Mouse (Mus musculus) lung, embryonic 14.5 days (tissue): ENCODE measurements at regions not wholly inside any gene's neighbourhood (a gene's known extent, or its start where the extent isn't known, plus 50 kb on each side); places are given as distances from the start of the nearest gene placed in this dataset.

Experiments
- ATAC-seq: fragments of 200-750 bp; cut with Nextera tagmentation; 2 replicates; pipeline ENCODE4 v1.8.0; 2017; ENCODE audit warnings: mild to moderate bottlenecking, moderate TSS enrichment, moderate library complexity; ENCODE audit not compliant: insufficient read depth
- DNase-seq: peaks from one replicate; pipeline ENCODE4 v3.0.0-alpha.2; 2015
- H3K27ac ChIP-seq: fragments of 300-500 bp; sonication (generic); 2 replicates; pipeline ENCODE4 v1.5.1; 2014; ENCODE audit warnings: low read depth, mild to moderate bottlenecking, moderate library complexity
- H3K27me3 ChIP-seq: fragments of 300-500 bp; sonication (generic); 2 replicates; pipeline ENCODE4 v1.6.1; 2014; ENCODE audit warnings: low read length, control low read depth; ENCODE audit not compliant: insufficient read depth
- H3K36me3 ChIP-seq: fragments of 300-500 bp; sonication (generic); 2 replicates; pipeline ENCODE4 v1.6.1; 2014; ENCODE audit warnings: control low read depth; ENCODE audit not compliant: insufficient read depth
- H3K4me1 ChIP-seq: fragments of 300-500 bp; sonication (generic); 2 replicates; pipeline ENCODE4 v1.6.1; 2014; ENCODE audit warnings: antibody characterized with exemption, control low read depth; ENCODE audit not compliant: insufficient read depth
- H3K4me2 ChIP-seq: fragments of 300-500 bp; sonication (generic); 2 replicates; pipeline ENCODE4 v1.6.1; 2014; ENCODE audit warnings: mild to moderate bottlenecking
- H3K4me3 ChIP-seq: fragments of 300-500 bp; sonication (generic); 2 replicates; pipeline ENCODE4 v1.5.1; 2014; ENCODE audit warnings: low read depth, low read length
- H3K9ac ChIP-seq: fragments of 300-500 bp; sonication (generic); 2 replicates; pipeline ENCODE4 v1.6.1; 2014
- H3K9me3 ChIP-seq: fragments of 300-500 bp; sonication (generic); 2 replicates; pipeline ENCODE4 v1.6.1; 2016; ENCODE audit warnings: low read depth, low read length, control low read depth
- CTCF ChIP-seq: IDR thresholded peaks from 2 replicates; pipeline ENCODE4 v1.5.1; 2016; ENCODE audit warnings: antibody characterized with exemption, low read depth
- WGBS: fragments of 180-500 bp; shearing (Covaris S2); extraction: QIAGEN DNeasy Blood & Tissue Kit; methylation state at CpG from one replicate; pipeline ENCODE4 v1.1.7; 2014; 5-methylcytosine and 5-hydroxymethylcytosine counted together

DNA sequence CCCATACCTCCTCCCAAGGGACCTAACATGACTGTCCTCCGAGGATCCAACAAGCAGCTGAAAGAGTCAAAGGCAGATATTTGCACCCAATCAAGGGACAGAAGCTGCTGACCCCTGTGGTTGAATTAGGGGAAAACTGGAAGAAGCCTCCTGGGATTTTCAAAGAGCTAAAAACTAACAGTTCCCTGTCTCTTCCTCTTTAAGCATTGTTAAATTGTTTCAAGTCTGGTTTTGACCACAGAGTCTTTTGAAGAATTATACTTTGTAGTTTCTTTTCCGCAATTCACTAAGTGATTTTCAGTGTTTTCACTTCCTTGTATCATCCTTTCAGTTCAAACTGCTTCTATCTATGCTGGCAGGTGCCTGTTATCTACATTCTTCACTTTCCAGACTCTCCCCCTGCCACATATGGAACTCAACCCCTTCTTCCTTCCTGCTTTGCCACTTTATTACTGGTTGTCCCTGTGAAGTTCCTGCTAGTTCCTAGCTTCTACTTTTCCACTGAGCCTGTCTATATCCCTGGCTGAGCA lies 262.7 kb downstream of the Prr30 start:
- H3K27ac ChIP-seq: no peak overlapping the region
- 73% methylated on average over 2 of the region's 2 CpGs for WGBS

DNA sequence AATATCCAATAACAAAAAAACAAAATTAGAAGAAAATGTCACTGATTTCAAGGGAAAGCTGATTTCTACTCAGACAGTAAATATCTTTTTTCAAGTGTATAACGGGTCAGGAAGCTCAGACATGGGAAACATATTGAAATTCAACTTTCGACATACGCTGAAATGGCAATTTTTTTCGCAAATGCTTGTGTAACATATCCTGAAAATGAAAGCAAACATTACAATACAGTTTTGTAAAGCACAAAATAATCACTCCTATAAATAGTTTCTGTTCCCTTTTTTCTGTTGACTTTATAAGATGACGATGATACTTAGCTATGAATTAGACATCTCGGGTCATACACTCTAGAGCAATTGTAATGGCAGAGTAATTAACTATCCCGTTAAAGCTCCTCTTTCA lies 265.6 kb downstream of the Prr30 start:
- H3K4me2 ChIP-seq: no peak overlapping the region
- WGBS: 84% methylated on average over 7 of the region's 7 CpGs
- no peak overlapping the region for H3K27ac ChIP-seq
- H3K4me3 ChIP-seq: no peak overlapping the region
- ATAC-seq (no peak), DNase-seq (no peak)
- no peaks in the 10 kb centered on the region for H3K9me3 ChIP-seq
- no peaks in the 10 kb centered on the region for H3K4me1 ChIP-seq
- no peaks in the 10 kb centered on the region for H3K27me3 ChIP-seq
- no peaks in the 10 kb centered on the region for H3K36me3 ChIP-seq
- no peak for TF ChIP-seq CTCF
- H3K9ac ChIP-seq: no peak overlapping the region

More for the DNA sequence above, 262.7 kb downstream of the Prr30 start:
- ATAC-seq (no peak), DNase-seq (no peak)
- no peaks in the 10 kb centered on the region for H3K27me3 ChIP-seq
- no peak for TF ChIP-seq CTCF
- H3K4me1 ChIP-seq: no peaks in the 10 kb centered on the region
- no peak overlapping the region for H3K4me2 ChIP-seq
- no peaks in the 10 kb centered on the region for H3K36me3 ChIP-seq
- no peak overlapping the region for H3K9ac ChIP-seq
- H3K4me3 ChIP-seq: no peak overlapping the region
- H3K9me3 ChIP-seq: no peaks in the 10 kb centered on the region

- Histone ChIP-seq H3K27ac (no peak overlapping the region), H3K36me3 (no peaks in the 10 kb centered on the region), H3K4me1 (no peaks in the 10 kb centered on the region), H3K9ac (no peak overlapping the region), H3K4me2 (no peak overlapping the region), H3K9me3 (no peaks in the 10 kb centered on the region), H3K27me3 (no peaks in the 10 kb centered on the region), H3K4me3 (no peak overlapping the region)
- DNase-seq: no peak
- ATAC-seq: no peak
- TF ChIP-seq CTCF: no peak
- WGBS: 63% methylated on average over 6 of the region's 6 CpGs
These were observed 275.2 kb downstream of the Prr30 start for GRCm38 (mm10) chr14:100924880-100925279.

GRCm38 (mm10) chr14:100900221-100900620 lies 299.9 kb downstream of the Prr30 start:
- H3K36me3 ChIP-seq: no peaks in the 10 kb centered on the region
- TF ChIP-seq CTCF: no peak
- no peak overlapping the region for H3K4me3 ChIP-seq
- DNase-seq (no peak), ATAC-seq (no peak)
- H3K27me3 ChIP-seq: no peaks in the 10 kb centered on the region
- no peaks in the 10 kb centered on the region for H3K4me1 ChIP-seq
- WGBS: 34% methylated on average over 2 of the region's 2 CpGs
- no peak overlapping the region for H3K9ac ChIP-seq
- H3K4me2 ChIP-seq: no peak overlapping the region
- no peaks in the 10 kb centered on the region for H3K9me3 ChIP-seq
- H3K27ac ChIP-seq: no peak overlapping the region

DNA sequence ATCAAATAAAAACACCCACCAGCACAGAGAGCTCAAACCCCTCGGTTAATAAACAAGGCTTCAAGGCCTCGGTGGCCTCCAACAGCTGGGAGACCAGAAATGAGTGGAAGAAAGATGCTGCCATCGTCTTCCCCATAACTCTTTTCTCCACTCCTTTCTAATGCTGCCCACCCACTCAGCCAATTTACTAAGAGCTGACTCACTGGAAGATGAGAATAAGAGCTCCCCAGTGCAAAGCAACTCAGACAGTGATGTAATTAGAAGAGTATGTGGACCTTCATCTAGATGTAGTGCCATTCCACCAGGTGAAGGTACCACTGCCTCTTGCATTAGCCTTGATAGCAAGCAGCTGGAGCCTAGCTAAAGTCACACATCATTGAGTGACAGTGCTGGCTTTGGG lies 301.1 kb downstream of the Prr30 start:
- Histone ChIP-seq H3K27me3 (no peaks in the 10 kb centered on the region), H3K27ac (no peak overlapping the region), H3K4me2 (no peak overlapping the region), H3K36me3 (no peaks in the 10 kb centered on the region), H3K4me1 (no peaks in the 10 kb centered on the region), H3K4me3 (no peak overlapping the region), H3K9me3 (no peaks in the 10 kb centered on the region), H3K9ac (no peak overlapping the region)
- WGBS: 48% methylated on average over 3 of the region's 3 CpGs
- no peak for ATAC-seq
- no peak for DNase-seq
- TF ChIP-seq CTCF: no peak

DNA sequence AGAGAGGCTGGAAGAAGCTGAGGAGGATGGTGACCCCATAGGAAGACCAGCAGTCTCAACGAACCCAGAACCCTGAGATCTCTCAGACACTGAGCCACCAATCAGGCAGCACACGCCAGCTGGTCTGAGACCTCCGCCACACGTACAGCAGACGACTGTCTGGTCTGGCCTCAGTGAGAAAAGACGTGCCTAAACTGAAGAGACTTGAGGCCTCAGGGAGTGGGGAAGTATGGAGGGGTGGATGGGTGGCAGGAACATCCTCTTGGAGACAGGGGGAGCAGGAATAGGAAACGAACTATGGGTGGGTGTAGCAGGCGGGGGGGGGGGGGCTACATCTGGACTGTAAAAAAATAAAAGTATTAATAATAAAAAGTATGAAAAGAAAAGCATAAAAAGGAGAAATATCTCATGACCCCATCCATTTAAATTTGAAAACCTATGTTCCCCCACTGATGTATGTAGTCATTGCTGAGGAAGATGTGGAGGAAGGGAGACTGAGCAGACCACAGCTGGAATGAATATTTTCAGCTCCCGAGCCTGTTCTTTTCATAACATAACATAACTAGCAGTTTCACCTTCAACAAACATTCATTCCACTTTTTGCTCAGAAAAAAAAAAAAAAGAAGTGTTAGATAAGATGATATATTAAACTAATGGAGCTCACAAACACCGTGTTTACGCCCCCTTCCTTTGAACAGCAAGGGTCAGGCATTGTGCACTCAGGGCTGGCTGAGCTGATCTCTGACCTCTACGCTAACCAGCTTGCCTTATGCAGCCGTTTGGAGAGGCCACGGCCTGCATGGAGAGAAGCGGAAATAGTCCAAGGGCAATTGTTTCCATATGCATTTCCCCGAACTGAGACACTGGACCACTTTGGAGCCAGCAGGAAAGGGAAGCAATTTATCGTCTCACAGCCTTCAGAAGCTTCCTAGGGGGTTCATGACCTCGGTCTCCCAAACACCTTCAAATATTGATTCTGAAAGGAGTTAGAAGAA lies 310.7 kb downstream of the Prr30 start:
- ATAC-seq: peak; percentile 82; the same call in 1 of the 2 replicates
- H3K27ac ChIP-seq: no peak overlapping the region
- H3K27me3 ChIP-seq: no peaks in the 10 kb centered on the region
- WGBS: 33% methylated on average over 18 of the region's 18 CpGs
- H3K36me3 ChIP-seq: no peaks in the 10 kb centered on the region
- DNase-seq: peak; percentile 71
- no peak overlapping the region for H3K9ac ChIP-seq
- no peaks in the 10 kb centered on the region for H3K4me1 ChIP-seq
- H3K9me3 ChIP-seq: no peaks in the 10 kb centered on the region
- no peak overlapping the region for H3K4me2 ChIP-seq
- H3K4me3 ChIP-seq: no peak overlapping the region
- TF ChIP-seq CTCF: no peak

DNA sequence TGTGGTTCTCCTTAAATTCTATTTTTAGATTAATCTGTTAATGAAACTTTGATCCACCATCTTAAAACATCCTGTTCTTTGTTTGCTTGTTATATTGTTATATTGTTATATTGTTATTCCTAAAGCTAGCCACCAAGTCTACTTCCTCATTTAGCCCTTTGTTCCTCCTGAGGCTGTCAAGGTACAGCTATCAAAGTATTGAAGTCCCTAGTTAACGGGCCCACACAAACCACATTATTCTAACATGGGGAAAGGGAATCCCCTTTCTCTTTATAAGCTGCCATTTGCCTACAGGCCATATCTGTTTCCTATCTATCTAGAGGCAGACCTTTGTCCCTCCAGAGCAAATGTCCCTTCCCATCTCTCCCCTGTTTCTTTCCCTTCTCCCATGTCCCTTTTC lies 317.0 kb downstream of the Prr30 start:
- DNase-seq: no peak
- Histone ChIP-seq H3K27me3 (no peaks in the 10 kb centered on the region), H3K36me3 (no peaks in the 10 kb centered on the region), H3K9ac (no peak overlapping the region), H3K4me2 (no peak overlapping the region), H3K4me1 (no peaks in the 10 kb centered on the region), H3K27ac (no peak overlapping the region), H3K4me3 (no peak overlapping the region), H3K9me3 (no peaks in the 10 kb centered on the region)
- TF ChIP-seq CTCF: no peak
- WGBS: 65% methylated on average over 1 of the region's 1 CpGs
- no peak for ATAC-seq
